Mouse (Mus musculus) neural tube, embryonic 11.5 days (tissue): ENCODE measurements at regions not wholly inside any gene's neighbourhood (a gene's known extent, or its start where the extent isn't known, plus 50 kb on each side); places are given as distances from the start of the nearest gene placed in this dataset.
A peak's percentile ranks its signal among the peaks of the same experiment; 100 is the strongest.
"Not testable (repeated sequence)": the region's sequence is repeated elsewhere in the genome, so short reads cannot be mapped to it uniquely, and the experiment has no call there.

Experiments
- ATAC-seq: fragments of 200-750 bp; cut with Nextera tagmentation; 2 replicates; pipeline ENCODE4 v1.8.0; 2017; ENCODE audit warnings: moderate number of reproducible peaks, mild to moderate bottlenecking, moderate TSS enrichment, moderate library complexity; ENCODE audit not compliant: insufficient read depth, low FRiP score, low TSS enrichment
- DNase-seq: peaks from one replicate; pipeline ENCODE4 v3.0.0-alpha.2; 2015; ENCODE audit warnings: low spot score
- H3K27ac ChIP-seq: fragments of 300-500 bp; sonication (generic); 2 replicates; pipeline ENCODE4 v1.5.1; 2014; ENCODE audit warnings: low read depth, mild to moderate bottlenecking, low read length
- H3K27me3 ChIP-seq: fragments of 300-500 bp; sonication (generic); 2 replicates; pipeline ENCODE4 v1.6.1; 2014; ENCODE audit warnings: mild to moderate bottlenecking, low read length, mixed read lengths; ENCODE audit not compliant: control insufficient read depth, insufficient read depth
- H3K36me3 ChIP-seq: fragments of 300-500 bp; sonication (generic); 2 replicates; pipeline ENCODE4 v1.6.1; 2014; ENCODE audit warnings: mild to moderate bottlenecking, low read length, moderate library complexity, mixed read lengths; ENCODE audit not compliant: control insufficient read depth, insufficient read depth
- H3K4me1 ChIP-seq: fragments of 300-500 bp; sonication (generic); 2 replicates; pipeline ENCODE4 v1.6.1; 2014; ENCODE audit warnings: low read length, mixed read lengths; ENCODE audit not compliant: control insufficient read depth, insufficient read depth
- H3K4me2 ChIP-seq: fragments of 300-500 bp; sonication (generic); 2 replicates; pipeline ENCODE4 v1.6.1; 2014; ENCODE audit warnings: low read depth, mild to moderate bottlenecking, moderate library complexity
- H3K4me3 ChIP-seq: fragments of 300-500 bp; sonication (generic); 2 replicates; pipeline ENCODE4 v1.5.1; 2014; ENCODE audit warnings: low read depth, low read length
- H3K9ac ChIP-seq: fragments of 300-500 bp; sonication (generic); 2 replicates; pipeline ENCODE4 v1.6.1; 2014; ENCODE audit warnings: mild to moderate bottlenecking, low read length
- H3K9me3 ChIP-seq: fragments of 300-500 bp; sonication (generic); 2 replicates; pipeline ENCODE4 v1.6.1; 2016; ENCODE audit warnings: low read length; ENCODE audit not compliant: control insufficient read depth
- WGBS: fragments of 180-500 bp; shearing (Covaris S2); extraction: QIAGEN DNeasy Blood & Tissue Kit; methylation state at CpG from one replicate; pipeline ENCODE4 v1.1.7; 2014; 5-methylcytosine and 5-hydroxymethylcytosine counted together

- Histone ChIP-seq H3K4me2 (no peak overlapping the region), H3K36me3 (no peaks in the 10 kb centered on the region), H3K4me3 (no peak overlapping the region), H3K4me1 (no peaks in the 10 kb centered on the region), H3K27me3 (no peaks in the 10 kb centered on the region), H3K9ac (no peak overlapping the region), H3K27ac (no peak overlapping the region), H3K9me3 (no peaks in the 10 kb centered on the region)
- WGBS = 91% methylated on average over 1 of the region's 1 CpGs
- ATAC-seq (no peak), DNase-seq (no peak)
Measured at GRCm38 (mm10) chr2:100252006-100252405, 1372.5 kb upstream of the Rag2 start.

GRCm38 (mm10) chr2:100259136-100259853 is 1365.2 kb upstream of the Rag2 start:
- Histone ChIP-seq H3K27me3 (no peaks in the 10 kb centered on the region), H3K27ac (peak overlapping the region; percentile 14; the same call in 1 of the 2 replicates), H3K4me1 (no peaks in the 10 kb centered on the region), H3K4me2 (no peak overlapping the region), H3K9me3 (no peaks in the 10 kb centered on the region), H3K36me3 (no peaks in the 10 kb centered on the region), H3K9ac (no peak overlapping the region), H3K4me3 (no peak overlapping the region)
- DNase-seq (peak; percentile 13), ATAC-seq (peak; percentile 62)
- 65% methylated on average over 1 of the region's 1 CpGs for WGBS

DNA sequence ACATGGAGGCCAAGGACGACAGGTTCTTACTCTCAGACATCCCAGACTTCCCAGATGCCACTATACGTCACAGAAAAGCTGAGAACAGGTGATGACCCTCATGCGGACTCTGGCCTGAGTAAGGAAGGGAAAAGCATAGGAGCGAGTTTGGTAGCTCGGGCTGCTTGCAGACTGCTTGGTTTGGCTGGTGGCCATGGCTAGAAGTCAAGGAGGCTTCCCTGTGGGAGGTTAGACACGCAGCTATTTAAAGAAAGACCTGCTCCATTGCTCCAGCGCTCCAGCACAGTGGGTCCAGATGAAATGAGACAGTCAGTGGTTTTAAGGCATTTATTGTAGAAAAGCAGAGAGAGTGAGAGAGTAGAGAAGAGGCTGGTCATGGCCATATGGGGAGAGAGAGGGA is 1318.0 kb upstream of the Rag2 start:
- Histone ChIP-seq H3K36me3 (no peaks in the 10 kb centered on the region), H3K27me3 (no peaks in the 10 kb centered on the region), H3K4me3 (no peak overlapping the region), H3K9me3 (no peaks in the 10 kb centered on the region), H3K9ac (no peak overlapping the region), H3K4me1 (no peaks in the 10 kb centered on the region), H3K4me2 (no peak overlapping the region), H3K27ac (no peak overlapping the region)
- no peak for ATAC-seq
- WGBS = 78% methylated on average over 7 of the region's 7 CpGs
- DNase-seq = no peak

- Histone ChIP-seq H3K9me3 (no peaks in the 10 kb centered on the region), H3K9ac (no peak overlapping the region), H3K4me2 (no peak overlapping the region), H3K27me3 (no peaks in the 10 kb centered on the region), H3K4me1 (no peaks in the 10 kb centered on the region), H3K36me3 (no peaks in the 10 kb centered on the region), H3K27ac (no peak overlapping the region), H3K4me3 (no peak overlapping the region)
- ATAC-seq (no peak), DNase-seq (no peak)
- 67% methylated on average over 1 of the region's 1 CpGs for WGBS
Measured at GRCm38 (mm10) chr2:100312750-100313275, 1311.7 kb upstream of the Rag2 start.

- Histone ChIP-seq H3K4me3 (no peak overlapping the region), H3K27ac (no peak overlapping the region), H3K9ac (no peak overlapping the region), H3K4me1 (no peaks in the 10 kb centered on the region), H3K36me3 (no peaks in the 10 kb centered on the region), H3K4me2 (no peak overlapping the region), H3K9me3 (no peaks in the 10 kb centered on the region), H3K27me3 (no peaks in the 10 kb centered on the region)
- WGBS = 77% methylated on average over 1 of the region's 1 CpGs
- no peak for DNase-seq
- no peak for ATAC-seq
Measured at GRCm38 (mm10) chr2:100320461-100320860, 1304.1 kb upstream of the Rag2 start.

- ATAC-seq = no peak
- WGBS = 85% methylated on average over 4 of the region's 4 CpGs
- no peak overlapping the region for H3K4me2 ChIP-seq
Measured at GRCm38 (mm10) chr2:100340713-100341112, 1283.8 kb upstream of the Rag2 start.

DNA sequence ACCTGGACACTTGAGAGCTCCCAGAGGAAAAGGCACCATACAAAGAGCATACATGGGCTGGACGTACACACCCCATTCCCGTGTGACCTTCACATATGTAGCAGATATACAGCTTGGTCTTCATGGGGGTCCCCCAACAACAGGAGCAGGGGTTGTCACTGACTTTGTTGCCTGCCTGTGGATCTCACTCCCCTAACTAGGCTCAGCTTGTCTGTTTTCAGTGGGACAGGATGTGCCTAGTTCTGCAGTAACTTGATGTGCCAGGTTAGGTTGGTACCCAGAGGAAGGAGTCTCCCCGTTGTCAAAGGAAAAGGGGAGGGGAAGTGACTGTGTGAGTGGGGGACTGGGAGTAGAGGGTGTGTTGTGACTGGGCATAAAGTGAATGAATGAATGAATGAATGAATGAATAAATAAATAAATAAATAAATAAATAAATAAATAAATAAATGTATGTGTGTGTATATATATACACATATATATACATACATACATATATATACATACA is 1279.5 kb upstream of the Rag2 start:
- Histone ChIP-seq H3K4me3 (no peak overlapping the region), H3K27ac (no peak overlapping the region), H3K9me3 (no peaks in the 10 kb centered on the region), H3K27me3 (no peaks in the 10 kb centered on the region), H3K36me3 (no peaks in the 10 kb centered on the region), H3K4me2 (no peak overlapping the region), H3K9ac (no peak overlapping the region), H3K4me1 (no peaks in the 10 kb centered on the region)
- no peak for DNase-seq
- peak; percentile 17; the same call in 1 of the 2 replicates for ATAC-seq
- WGBS = 88% methylated on average over 3 of the region's 3 CpGs

More at GRCm38 (mm10) chr2:100340713-100341112, 1283.8 kb upstream of the Rag2 start:
- Histone ChIP-seq H3K27ac (no peak overlapping the region), H3K4me1 (no peaks in the 10 kb centered on the region), H3K9ac (no peak overlapping the region), H3K27me3 (no peaks in the 10 kb centered on the region), H3K36me3 (no peaks in the 10 kb centered on the region), H3K9me3 (no peaks in the 10 kb centered on the region), H3K4me3 (no peak overlapping the region)
- DNase-seq = no peak

GRCm38 (mm10) chr2:100365616-100366015 is 1258.9 kb upstream of the Rag2 start:
- not testable (repeated sequence) for DNase-seq, H3K4me3 ChIP-seq, H3K36me3 ChIP-seq, H3K9ac ChIP-seq, ATAC-seq, H3K4me1 ChIP-seq, H3K9me3 ChIP-seq, H3K4me2 ChIP-seq, H3K27me3 ChIP-seq, H3K27ac ChIP-seq
- 92% methylated on average over 10 of the region's 10 CpGs for WGBS

DNA sequence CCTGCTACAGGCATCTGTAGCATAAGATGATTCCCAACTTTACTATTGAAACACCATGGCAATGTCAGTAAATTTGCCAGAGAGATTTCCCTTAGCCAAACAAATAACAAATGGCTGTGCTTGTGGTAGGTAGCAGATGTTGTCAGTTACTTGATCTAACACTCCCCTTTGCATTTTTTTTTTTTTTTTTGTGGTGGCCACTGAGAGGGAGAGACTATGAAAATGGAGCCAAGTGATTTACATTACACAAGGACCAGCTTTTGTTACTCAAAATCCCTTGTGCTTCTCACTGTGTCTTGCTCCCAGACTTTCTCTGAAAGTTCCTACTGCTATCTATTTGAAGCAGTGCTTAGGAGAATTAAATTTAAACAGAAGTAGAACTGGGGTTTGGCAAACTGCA is 1224.7 kb upstream of the Rag2 start:
- no peak for DNase-seq
- no peak overlapping the region for H3K9ac ChIP-seq
- ATAC-seq = no peak
- H3K4me2 ChIP-seq = no peak overlapping the region
- H3K9me3 ChIP-seq = no peaks in the 10 kb centered on the region
- no peak overlapping the region for H3K27ac ChIP-seq
- H3K27me3 ChIP-seq = no peaks in the 10 kb centered on the region
- H3K4me1 ChIP-seq = no peaks in the 10 kb centered on the region
- H3K36me3 ChIP-seq = no peaks in the 10 kb centered on the region
- no peak overlapping the region for H3K4me3 ChIP-seq
